Mouse (Mus musculus) adrenal gland, adult 8-10 months (tissue): ENCODE measurements around the gene Abca12. TPM values are rescaled to one million over a fixed set of nuclear protein-coding genes. Genes with fewer than 3 reads are reported as not detected.

Source experiments
- total RNA-seq, 4 experiments: library from RNA; stranded (reverse); gene quantifications; 2 replicates each; pipeline ENCODE4 v1.2.4; 2022

Gene Abca12
- total RNA-seq, 4 experiments from 2014 or later = not detected

Other genes with a start within 250 kb of the Abca12 start
- gene Atic, start 142.2 kb upstream of the Abca12 start, total RNA-seq = 10 to 100 TPM; 65.3 to 66.7 (median 66.3) TPM
- 10 to 100 TPM; 21.4 to 50.9 (median 36.7) TPM for gene Fn1, start 238.3 kb upstream of the Abca12 start, total RNA-seq